10 mouse cellular contexts compared by ENCODE assay signal in the genomic region with DNA sequence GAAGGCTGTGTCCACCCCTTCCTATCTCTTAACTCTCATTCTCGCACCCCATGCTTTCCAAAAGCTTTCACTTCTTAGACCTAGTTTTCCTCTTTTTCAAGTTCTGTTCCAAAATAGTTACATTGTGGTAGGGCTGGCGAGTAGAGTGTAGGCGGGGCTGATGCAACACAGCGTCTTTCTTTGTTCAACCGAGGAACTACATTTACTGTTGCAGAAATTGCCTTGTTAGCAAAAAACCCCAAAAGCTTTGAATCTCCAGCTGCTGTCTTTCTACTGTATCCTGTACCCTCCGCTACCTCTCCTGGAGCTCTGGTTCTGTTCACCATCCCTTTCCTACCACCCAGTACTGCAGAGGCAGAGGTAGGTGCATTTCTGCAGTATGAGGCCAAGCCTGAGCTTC.
DNase-seq lines count a peak whose midpoint lies in the region; ATAC-seq lines count a peak whose summit lies in the region.
"Had no signal": no experiment of that assay in that cellular context is flagged by ENCODE, and none has a peak within 500 bp of the region (broad histone marks: within the 10 kb centered on the region; RNA-seq: fewer than 3 reads in every experiment).

No protein-coding gene starts in this region.

- no peak overlapping the region for H3K27ac ChIP-seq in embryonic facial prominence, embryonic 14.5 days (replicated peaks; ENCODE audit: low read depth, low read length)
- H3K27ac ChIP-seq in embryonic facial prominence, embryonic 10.5 days (replicated peaks), result no peak overlapping the region; the same call in 1 of the 2 replicates
- H3K27ac ChIP-seq: forebrain, embryonic 15.5 days had no signal

- H3K9me3 ChIP-seq in embryonic facial prominence, embryonic 14.5 days (ENCODE audit: control insufficient read depth, low read length), result no peaks in the 10 kb centered on the region
- no peaks in the 10 kb centered on the region for H3K9me3 ChIP-seq in embryonic facial prominence, embryonic 10.5 days
- H3K9me3 ChIP-seq: forebrain, embryonic 15.5 days had no signal

- no peak for DNase-seq in embryonic facial prominence, embryonic 14.5 days (ENCODE audit: low spot score)
- no peak for DNase-seq in embryonic facial prominence, embryonic 10.5 days (ENCODE audit: low spot score)
- DNase-seq in lung, postnatal 10 days, result peak; percentile 14
- DNase-seq in lung, postnatal 14 days, result no peak
- peak; percentile 19 to 32 for DNase-seq in left cerebral cortex, postnatal 36 days (ENCODE audit: low spot score in 2 of 2)
- peak; percentile 24 to 30 for DNase-seq in thymus, postnatal 10 days (ENCODE audit: low spot score in 2 of 2)
- DNase-seq in cerebellum, adult 8-10 months, result no peak
- DNase-seq in layer of hippocampus, postnatal 14 days (ENCODE audit: low spot score in 2 of 2), result no peak
- DNase-seq: kidney, postnatal 36 days had no signal

- H3K27me3 ChIP-seq in embryonic facial prominence, embryonic 14.5 days (replicated peaks; ENCODE audit: control insufficient read depth, insufficient read depth, low read length), result no peaks in the 10 kb centered on the region
- no peaks in the 10 kb centered on the region for H3K27me3 ChIP-seq in embryonic facial prominence, embryonic 10.5 days (replicated peaks; ENCODE audit: low read depth, poor library complexity, severe bottlenecking)
- H3K27me3 ChIP-seq: forebrain, embryonic 15.5 days had no signal

- H3K4me2 ChIP-seq in embryonic facial prominence, embryonic 14.5 days (ENCODE audit: low read depth, low read length), result peak overlapping the region; percentile 7; the same call in 1 of the 2 replicates
- H3K4me2 ChIP-seq: forebrain, embryonic 15.5 days had no signal

- intact Hi-C loops in left cerebral cortex, postnatal 36 days (cut with DNase I), result loop anchor here (2.0 kb wide), 1 partner anchor 99 kb away; a partner anchor contains a TSS

- no peak for ATAC-seq in embryonic facial prominence, embryonic 14.5 days (ENCODE audit: low read depth)
- ATAC-seq: forebrain, embryonic 15.5 days had no signal

- peaks cover 33% of the 10 kb centered on the region for H3K4me1 ChIP-seq in embryonic facial prominence, embryonic 14.5 days (ENCODE audit: control insufficient read depth, insufficient read depth, low read length)
- H3K4me1 ChIP-seq in embryonic facial prominence, embryonic 10.5 days, result peaks cover 14% of the 10 kb centered on the region

- WGBS in embryonic facial prominence, embryonic 14.5 days, result 64% methylated on average over 6 of the region's 6 CpGs
- 82% methylated on average over 6 of the region's 6 CpGs for WGBS in embryonic facial prominence, embryonic 10.5 days

- no peak overlapping the region for H3K4me3 ChIP-seq in embryonic facial prominence, embryonic 14.5 days (ENCODE audit: low read depth, low read length)
- no peak overlapping the region for H3K4me3 ChIP-seq in embryonic facial prominence, embryonic 10.5 days
- H3K4me3 ChIP-seq: forebrain, embryonic 15.5 days had no signal

- H3K9ac ChIP-seq in embryonic facial prominence, embryonic 14.5 days (ENCODE audit: low read depth, low read length), result no peak overlapping the region
- H3K9ac ChIP-seq: forebrain, embryonic 15.5 days had no signal

- H3K36me3 ChIP-seq in embryonic facial prominence, embryonic 14.5 days (ENCODE audit: control insufficient read depth, insufficient read depth, low read length), result no peaks in the 10 kb centered on the region
- H3K36me3 ChIP-seq in embryonic facial prominence, embryonic 10.5 days (replicated peaks), result no peaks in the 10 kb centered on the region; the same call in 1 of the 2 replicates
- H3K36me3 ChIP-seq: forebrain, embryonic 15.5 days had no signal

Comparison
In these comparisons a context has a peak if more than half of its experiments do, and no peak if none do; other contexts are left out.
1. DNase-seq: peak in lung, postnatal 10 days (single experiment), left cerebral cortex, postnatal 36 days (2 of 2) and thymus, postnatal 10 days (2 of 2); none in embryonic facial prominence, embryonic 14.5 days (single experiment), embryonic facial prominence, embryonic 10.5 days (single experiment), lung, postnatal 14 days (single experiment), cerebellum, adult 8-10 months (single experiment) and layer of hippocampus, postnatal 14 days (0 of 2).